In genomic region chr7:113269921-113270320, GRCm38 (mm10) we compare ENCODE assay signal across 14 mouse cellular contexts.
A peak's percentile ranks its signal among the peaks of the same experiment; 100 is the strongest.
DNase-seq lines count a peak whose midpoint lies in the region; ATAC-seq lines count a peak whose summit lies in the region.
"Had no signal": no experiment of that assay in that cellular context is flagged by ENCODE, and none has a peak within 500 bp of the region (broad histone marks: within the 10 kb centered on the region; RNA-seq: fewer than 3 reads in every experiment).

No protein-coding gene starts in this region.

- peak overlapping the region; percentile 5; the same call in 1 of the 2 replicates for H3K27ac ChIP-seq in hindbrain, embryonic 13.5 days
- H3K27ac ChIP-seq in hindbrain, embryonic 14.5 days = no peak overlapping the region
- peak overlapping the region; percentile 51 for H3K27ac ChIP-seq in neural tube, embryonic 15.5 days (replicated peaks)
- H3K27ac ChIP-seq: forebrain, embryonic 10.5 days; gastrocnemius, adult 2 months; kidney, embryonic 15.5 days; layer of hippocampus, adult 2 months; liver, embryonic 12.5 days; macrophage had no signal

- no peaks in the 10 kb centered on the region for H3K9me3 ChIP-seq in hindbrain, embryonic 13.5 days
- no peaks in the 10 kb centered on the region for H3K9me3 ChIP-seq in hindbrain, embryonic 14.5 days (ENCODE audit: control insufficient read depth, low read length)
- H3K9me3 ChIP-seq in neural tube, embryonic 15.5 days (replicated peaks) = no peaks in the 10 kb centered on the region
- H3K9me3 ChIP-seq: forebrain, embryonic 10.5 days; kidney, embryonic 15.5 days; liver, embryonic 12.5 days had no signal

- H3K4me2 ChIP-seq in hindbrain, embryonic 13.5 days = no peak overlapping the region
- no peak overlapping the region for H3K4me2 ChIP-seq in hindbrain, embryonic 14.5 days (replicated peaks)
- H3K4me2 ChIP-seq in neural tube, embryonic 15.5 days = no peak overlapping the region
- H3K4me2 ChIP-seq: heart, embryonic 11.5 days; kidney, embryonic 15.5 days; liver, embryonic 12.5 days had no signal

- no peak for DNase-seq in hindbrain, embryonic 14.5 days (ENCODE audit: low spot score)
- DNase-seq in MN1 (ENCODE audit: low spot score) = peak; percentile 37
- peak; percentile 63 to 70 for DNase-seq in cerebellum, adult 18-20 months
- no peak for DNase-seq in T-cell, adult 2 months (ENCODE audit: low spot score)
- no peak for DNase-seq in natural killer cell, adult 2 months (ENCODE audit: low spot score in 2 of 2)

- 55% methylated on average over 3 of the region's 3 CpGs for WGBS in hindbrain, embryonic 13.5 days
- 55% methylated on average over 3 of the region's 3 CpGs for WGBS in hindbrain, embryonic 14.5 days
- WGBS in neural tube, embryonic 15.5 days = 57% methylated on average over 3 of the region's 3 CpGs

- H3K4me3 ChIP-seq in hindbrain, embryonic 13.5 days = no peak overlapping the region
- no peak overlapping the region for H3K4me3 ChIP-seq in hindbrain, embryonic 14.5 days (replicated peaks; ENCODE audit: low read length)
- no peak overlapping the region for H3K4me3 ChIP-seq in neural tube, embryonic 15.5 days (replicated peaks)
- H3K4me3 ChIP-seq: forebrain, embryonic 10.5 days; gastrocnemius, adult 2 months; kidney, embryonic 15.5 days; layer of hippocampus, adult 2 months; liver, embryonic 12.5 days had no signal

- no peak for ATAC-seq in hindbrain, embryonic 13.5 days (ENCODE audit: low FRiP score)
- no peak for ATAC-seq in hindbrain, embryonic 14.5 days (ENCODE audit: low FRiP score)
- no peak for ATAC-seq in neural tube, embryonic 15.5 days (ENCODE audit: low FRiP score)
- ATAC-seq: liver, embryonic 12.5 days had no signal

- peaks cover 20% of the 10 kb centered on the region for H3K4me1 ChIP-seq in hindbrain, embryonic 13.5 days (replicated peaks)
- H3K4me1 ChIP-seq in hindbrain, embryonic 14.5 days (replicated peaks; ENCODE audit: control insufficient read depth, insufficient read depth, low read length) = 0 out of 2 replicates have a peak, but pooled peaks cover 9% of the 10 kb centered on the region
- H3K4me1 ChIP-seq in neural tube, embryonic 15.5 days = peaks cover 30% of the 10 kb centered on the region
- H3K4me1 ChIP-seq: liver, embryonic 12.5 days had no signal

- H3K9ac ChIP-seq in hindbrain, embryonic 13.5 days = no peak overlapping the region
- H3K9ac ChIP-seq in hindbrain, embryonic 14.5 days = no peak overlapping the region
- no peak overlapping the region for H3K9ac ChIP-seq in neural tube, embryonic 15.5 days (replicated peaks)
- H3K9ac ChIP-seq: kidney, embryonic 15.5 days; liver, embryonic 12.5 days had no signal

- no peaks in the 10 kb centered on the region for H3K36me3 ChIP-seq in hindbrain, embryonic 13.5 days
- H3K36me3 ChIP-seq in hindbrain, embryonic 14.5 days (replicated peaks; ENCODE audit: control insufficient read depth, insufficient read depth) = no peaks in the 10 kb centered on the region
- H3K36me3 ChIP-seq in neural tube, embryonic 15.5 days = no peaks in the 10 kb centered on the region
- H3K36me3 ChIP-seq: forebrain, embryonic 10.5 days; kidney, embryonic 15.5 days; liver, embryonic 12.5 days had no signal

- no peaks in the 10 kb centered on the region for H3K27me3 ChIP-seq in hindbrain, embryonic 13.5 days
- H3K27me3 ChIP-seq in hindbrain, embryonic 14.5 days (ENCODE audit: control insufficient read depth, insufficient read depth, low read length) = no peaks in the 10 kb centered on the region
- no peaks in the 10 kb centered on the region for H3K27me3 ChIP-seq in neural tube, embryonic 15.5 days (replicated peaks)
- H3K27me3 ChIP-seq: kidney, embryonic 15.5 days; liver, embryonic 12.5 days had no signal

Comparison
In these comparisons a context has a peak if more than half of its experiments do, and no peak if none do; other contexts are left out.
1. DNase-seq: peak in MN1 (single experiment) and cerebellum, adult 18-20 months (2 of 2); none in hindbrain, embryonic 14.5 days (single experiment), T-cell, adult 2 months (single experiment) and natural killer cell, adult 2 months (0 of 2).